Mouse (Mus musculus) CH12.LX (cell line): ENCODE results near the gene Slc5a12.

Experiments
- BHLHE40 ChIP-seq: IDR thresholded peaks from 2 replicates; pipeline ENCODE4 v1.6.1; 2011; ENCODE audit warnings: mild to moderate bottlenecking, low read depth, low read length, improper control_type of control experiment
- TBP ChIP-seq: conservative IDR thresholded peaks from 2 replicates; pipeline ENCODE4 v1.6.1; 2011; ENCODE audit warnings: low read depth, low read length, improper control_type of control experiment

DNA sequence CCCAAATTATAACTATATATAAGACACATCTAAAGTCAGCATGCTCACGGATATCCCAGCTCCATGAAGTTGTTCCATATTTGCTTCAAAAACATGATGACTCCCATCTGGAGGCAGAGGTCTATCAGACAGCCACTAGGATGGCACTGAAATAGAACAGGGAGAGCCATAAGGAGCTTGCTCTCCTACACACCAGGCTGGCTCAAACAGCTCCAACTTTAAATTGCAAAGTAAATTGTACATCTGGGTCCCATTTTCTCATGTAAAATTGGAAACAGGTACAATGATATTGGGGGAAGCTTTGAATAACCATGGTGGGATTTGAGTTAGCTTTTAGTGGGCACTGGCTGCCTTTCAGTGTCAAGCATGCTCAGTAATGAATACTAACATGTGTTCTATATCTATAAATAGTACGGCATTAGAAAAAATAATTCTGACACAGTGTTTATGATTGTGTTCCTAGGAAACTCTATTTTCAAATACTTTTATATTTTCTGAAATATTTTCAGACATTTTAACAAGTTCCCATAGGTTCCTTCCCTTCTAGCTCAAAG, 74.0 kb downstream of the Slc5a12 start:
- TF ChIP-seq TBP (no peak), BHLHE40 (no peak)
